Mouse (Mus musculus): Measurements from ENCODE around the gene Minos1.

The Minos1 gene

GRCm38 (mm10) chr4:139130701-139131549, at the start of gene Minos1:
Gene Minos1, minus strand, starts transcription at chr4:139131113.
- peak; percentile 99 for DNase-seq

GRCm38 (mm10) chr4:139179731-139180625, 49.1 kb upstream of the Minos1 start:
- DNase-seq: no peak

- DNase-seq: no peak
Measured at GRCm38 (mm10) chr4:139179218-139179617, 48.3 kb upstream of the Minos1 start.

- no peak for DNase-seq
Measured at GRCm38 (mm10) chr4:139178377-139178776, 47.5 kb upstream of the Minos1 start.

GRCm38 (mm10) chr4:139177921-139178320, 47.0 kb upstream of the Minos1 start:
- no peak for DNase-seq

GRCm38 (mm10) chr4:139176023-139176422, 45.1 kb upstream of the Minos1 start:
- peak in 1 of 2 experiments; percentile 32 for DNase-seq

- DNase-seq: peak; percentile 76 to 87
Measured at GRCm38 (mm10) chr4:139175061-139175971, 44.4 kb upstream of the Minos1 start.

GRCm38 (mm10) chr4:139169748-139170279, 38.9 kb upstream of the Minos1 start:
- DNase-seq: no peak

- no peak for DNase-seq
Measured at GRCm38 (mm10) chr4:139168985-139169747, 38.3 kb upstream of the Minos1 start.

- no peak for DNase-seq
Measured at GRCm38 (mm10) chr4:139167107-139167506, 36.2 kb upstream of the Minos1 start.

GRCm38 (mm10) chr4:139166244-139166643, 35.3 kb upstream of the Minos1 start:
- DNase-seq: no peak

- no peak for DNase-seq
Measured at GRCm38 (mm10) chr4:139165259-139165658, 34.3 kb upstream of the Minos1 start.

- no peak for DNase-seq
Measured at GRCm38 (mm10) chr4:139164082-139164481, 33.2 kb upstream of the Minos1 start.

- no peak for DNase-seq
Measured at GRCm38 (mm10) chr4:139161076-139161475, 30.2 kb upstream of the Minos1 start.

GRCm38 (mm10) chr4:139158350-139158749, 27.4 kb upstream of the Minos1 start:
- no peak for DNase-seq

GRCm38 (mm10) chr4:139156538-139156937, 25.6 kb upstream of the Minos1 start:
- no peak for DNase-seq

GRCm38 (mm10) chr4:139154576-139155307, 23.8 kb upstream of the Minos1 start:
- DNase-seq: no peak

- DNase-seq: no peak
Measured at GRCm38 (mm10) chr4:139151370-139151769, 20.5 kb upstream of the Minos1 start.

GRCm38 (mm10) chr4:139146760-139147159, 15.8 kb upstream of the Minos1 start:
- no peak for DNase-seq

GRCm38 (mm10) chr4:139145156-139145555, 14.2 kb upstream of the Minos1 start:
- peak in 1 of 2 experiments; percentile 38 for DNase-seq

GRCm38 (mm10) chr4:139144577-139144976, 13.7 kb upstream of the Minos1 start:
- no peak for DNase-seq
